Mouse (Mus musculus) liver, embryonic 14.5 days (tissue): ENCODE measurements at regions not wholly inside any gene's neighbourhood (a gene's known extent, or its start where the extent isn't known, plus 50 kb on each side); places are given as distances from the start of the nearest gene placed in this dataset.

Source experiments
- CTCF ChIP-seq: IDR thresholded peaks from 2 replicates; pipeline ENCODE4 v1.5.1; 2016; ENCODE audit warnings: antibody characterized with exemption, low read depth, control low read depth
- EP300 ChIP-seq: IDR thresholded peaks from 2 replicates; pipeline ENCODE4 v1.6.1; 2016; ENCODE audit warnings: antibody characterized with exemption, low read depth

GRCm38 (mm10) chr3:66373807-66374575 lies 77.4 kb upstream of the Veph1 start:
- no peak for TF ChIP-seq CTCF
- TF ChIP-seq EP300 = no peak
